Mouse (Mus musculus): ENCODE results near the gene Snw1. TPM values are rescaled to one million over a fixed set of nuclear protein-coding genes. Genes with fewer than 3 reads are reported as not detected.
A peak's percentile ranks its signal among the peaks of the same experiment; 100 is the strongest.
"Not testable (repeated sequence)": the region's sequence is repeated elsewhere in the genome, so short reads cannot be mapped to it uniquely, and the experiment has no call there.

The Snw1 gene
- 100 to 1,000 TPM; 220 to 228 TPM for polyA plus RNA-seq (2017; shearing (Covaris generic))

GRCm38 (mm10) chr12:87471964-87472786, at the start of gene Snw1:
Gene Snw1 (minus strand): TSS chr12:87472274.
- peak; percentile 94 for ATAC-seq

DNA sequence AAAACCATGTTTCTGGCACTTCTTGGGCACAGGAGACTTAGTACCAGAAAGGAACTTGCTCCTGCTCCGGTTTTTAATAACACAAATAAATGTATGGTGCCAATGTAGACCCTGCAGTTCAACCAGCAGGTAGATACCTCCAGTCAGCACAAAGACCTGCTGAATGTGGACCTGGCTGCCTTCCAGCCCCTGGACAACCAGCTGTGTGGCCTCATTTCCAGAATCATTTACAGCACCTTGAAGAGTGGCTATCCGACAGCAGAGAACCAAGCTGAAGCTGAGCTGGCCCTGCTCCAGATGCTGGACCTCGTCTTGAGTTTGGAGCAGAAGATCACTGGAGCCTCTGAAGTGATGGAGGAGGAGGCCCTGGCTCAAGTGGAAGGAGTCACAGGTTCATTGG, 47.5 kb upstream of the Snw1 start:
- not testable (repeated sequence) for ATAC-seq

GRCm38 (mm10) chr12:87514016-87514415, 41.9 kb upstream of the Snw1 start, which contains the start of gene Gm8300:
Gene Gm8300 (plus strand): TSS chr12:87514316.
- ATAC-seq = not testable (repeated sequence)

GRCm38 (mm10) chr12:87494421-87494820, 22.3 kb upstream of the Snw1 start, which contains the start of gene Gm5788:
Gene Gm5788 (plus strand): TSS chr12:87494721.
- ATAC-seq = not testable (repeated sequence)

- not testable (repeated sequence) for ATAC-seq
Observed at GRCm38 (mm10) chr12:87488683-87489082, 16.6 kb upstream of the Snw1 start.

DNA sequence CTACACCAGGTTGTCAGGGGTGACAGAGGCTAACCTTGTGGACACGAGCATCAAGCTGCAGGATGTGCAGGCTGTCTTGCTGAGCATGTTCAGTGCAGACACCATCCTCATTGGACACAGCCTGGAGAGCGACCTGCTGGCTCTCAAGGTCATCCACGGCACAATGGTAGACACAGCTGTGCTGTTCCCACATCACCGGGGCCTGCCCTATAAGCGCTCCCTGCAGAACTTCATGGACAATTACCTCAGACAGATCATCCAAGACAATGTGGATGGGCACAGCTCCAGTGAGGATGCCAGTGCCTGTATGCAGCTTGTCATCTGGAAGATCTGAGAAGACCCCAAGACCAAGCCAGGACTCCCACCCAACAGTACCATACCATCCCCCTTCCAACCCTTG, 10.4 kb upstream of the Snw1 start:
- ATAC-seq = not testable (repeated sequence)

DNA sequence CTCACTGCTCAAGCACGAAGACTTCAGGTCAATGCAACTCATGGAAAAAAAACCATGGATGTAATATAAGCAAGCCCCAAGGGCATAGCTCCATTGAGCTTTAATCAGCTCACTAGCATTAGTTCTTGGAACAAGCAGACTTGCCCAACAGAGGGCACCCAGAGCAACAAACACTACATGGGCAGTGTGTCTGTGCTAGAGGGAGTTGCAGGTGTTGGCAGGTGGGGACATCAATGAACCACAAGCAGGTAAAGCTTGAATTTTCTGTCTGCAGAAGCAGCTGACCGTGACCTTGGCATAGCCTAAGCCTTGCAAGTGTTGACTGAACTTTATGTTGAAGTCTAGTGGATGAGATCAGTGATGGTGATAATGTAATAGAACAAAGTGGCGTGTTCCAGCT, 2.7 kb upstream of the Snw1 start:
- no peak for ATAC-seq

DNA sequence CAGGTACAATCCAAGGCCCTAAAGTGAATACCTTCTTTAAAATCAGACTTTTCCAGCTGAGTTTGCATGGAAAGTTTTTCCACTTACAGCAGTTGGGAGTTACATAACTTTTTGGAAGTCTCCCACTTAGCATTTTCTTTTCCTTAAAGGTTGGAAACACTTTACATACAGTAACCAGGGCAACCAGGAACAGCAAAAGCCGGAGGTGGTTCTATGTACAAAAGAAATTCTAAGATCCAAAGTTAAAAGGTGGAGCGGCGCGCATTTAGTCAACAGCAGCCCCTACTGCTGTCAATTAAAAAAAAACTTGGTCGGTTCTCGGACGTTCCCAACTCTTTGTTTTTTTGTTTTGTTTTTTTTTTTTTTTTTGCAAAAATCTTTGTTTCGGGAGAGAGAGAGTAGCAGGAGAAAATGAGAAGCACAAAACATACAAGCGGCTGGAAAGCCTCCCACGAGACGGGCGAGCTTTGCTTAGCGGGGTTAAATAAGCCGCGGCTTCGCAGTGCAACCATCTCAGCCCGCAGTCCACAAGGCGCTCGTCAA, 582 bp downstream of the Snw1 start:
- ATAC-seq = no peak

DNA sequence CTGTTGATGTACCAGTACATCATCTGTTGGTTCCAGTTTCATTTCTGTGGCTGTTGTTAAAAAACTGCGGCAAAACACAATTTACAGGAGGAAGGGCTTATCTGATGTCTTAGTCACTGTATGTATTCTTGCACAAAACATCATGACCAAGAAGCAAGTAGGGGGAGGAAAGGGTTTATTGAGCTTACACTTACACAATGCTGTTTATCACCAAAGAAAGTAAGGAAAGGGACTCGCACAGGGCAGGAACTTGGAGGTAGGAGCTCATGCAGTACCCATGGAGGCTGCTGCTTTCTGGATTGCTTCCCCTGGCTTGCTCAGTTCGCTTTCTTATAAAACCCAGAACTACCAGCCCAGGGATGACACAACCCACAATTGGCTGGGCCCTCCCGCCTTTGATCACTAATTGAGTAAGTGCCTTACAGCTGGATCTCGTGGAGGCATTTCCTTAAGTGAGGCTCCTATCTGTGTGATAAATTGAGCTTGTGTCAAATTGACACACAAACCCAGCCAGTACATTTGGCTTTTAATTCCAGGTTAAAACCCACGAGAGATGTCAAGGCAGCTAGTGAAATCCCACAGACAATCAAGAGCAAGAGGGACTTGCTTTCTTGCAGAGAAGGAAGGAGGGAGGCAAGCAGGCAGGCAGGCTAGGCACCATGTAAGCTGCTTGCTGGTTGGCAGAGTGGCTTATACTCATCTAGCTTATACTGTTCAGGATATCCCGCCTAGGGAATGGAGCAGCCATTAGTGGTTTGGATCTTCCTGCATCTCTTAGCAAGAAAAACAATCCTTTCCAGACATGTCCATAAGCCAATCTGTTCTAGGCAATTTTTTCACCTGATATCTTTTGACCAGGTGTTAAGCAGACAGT, 1.6 kb downstream of the Snw1 start:
- ATAC-seq = peak; percentile 25

GRCm38 (mm10) chr12:87464678-87465297, 7.3 kb downstream of the Snw1 start:
- ATAC-seq = no peak

- ATAC-seq = no peak
Observed at GRCm38 (mm10) chr12:87449456-87449855, 22.6 kb downstream of the Snw1 start.

- no peak for ATAC-seq
Observed at GRCm38 (mm10) chr12:87444211-87444610, 27.9 kb downstream of the Snw1 start.

- ATAC-seq = peak; percentile 91
Observed at GRCm38 (mm10) chr12:87443700-87444122, 28.4 kb downstream of the Snw1 start, which contains the start of the genes Slirp and Alkbh1. Gene Slirp (plus strand): TSS chr12:87443896. Gene Alkbh1 (minus strand): TSS chr12:87444017.

DNA sequence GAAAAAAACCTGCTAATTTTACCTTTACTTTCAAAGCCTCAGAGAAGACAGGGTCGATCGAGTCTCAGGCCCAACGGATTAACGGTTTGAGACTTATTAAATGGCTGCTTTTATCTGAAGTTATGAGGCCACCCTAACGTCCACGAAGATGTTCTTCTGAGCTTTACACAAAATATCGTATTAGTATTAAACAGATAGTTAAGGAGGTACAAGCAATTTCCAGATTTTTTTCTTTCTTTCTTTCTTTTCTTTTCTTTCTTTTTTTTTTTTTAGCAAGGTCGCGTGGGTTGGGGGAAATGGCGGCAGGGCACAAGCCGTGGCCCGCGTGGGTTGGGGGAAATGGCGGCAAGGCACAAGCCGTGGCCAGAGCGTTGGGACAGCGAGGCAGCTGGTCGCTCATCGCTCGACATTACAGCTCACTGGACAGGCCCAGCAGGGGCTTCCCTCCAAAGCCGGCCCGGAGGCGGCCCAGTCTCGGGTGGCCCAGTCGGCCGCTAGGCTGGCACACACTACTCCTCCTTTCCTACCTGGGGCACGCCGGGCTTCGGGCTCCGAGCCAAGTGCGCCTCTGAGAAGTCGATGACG, 28.9 kb downstream of the Snw1 start:
- ATAC-seq = peak; percentile 53

GRCm38 (mm10) chr12:87442177-87443114, 29.6 kb downstream of the Snw1 start:
- no peak for ATAC-seq

DNA sequence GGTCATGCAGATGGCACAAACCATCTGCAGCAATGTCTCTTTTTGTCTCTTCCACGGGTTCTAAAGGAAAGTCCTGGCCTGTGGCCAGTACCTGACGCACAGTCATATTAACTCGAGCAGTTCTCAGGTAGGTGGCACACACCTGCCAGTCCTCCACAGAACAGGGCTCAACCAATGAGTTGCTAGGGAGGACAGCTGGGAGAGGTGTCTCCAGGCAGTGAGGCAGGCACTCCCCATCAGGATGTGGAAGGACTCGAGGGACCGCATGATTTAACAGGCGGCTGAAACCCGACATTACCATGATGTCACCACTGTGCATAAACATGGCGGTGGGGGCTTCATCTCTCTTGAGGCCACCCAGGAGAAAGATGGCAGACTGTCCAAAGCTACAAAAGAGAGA, 43.2 kb downstream of the Snw1 start:
- ATAC-seq = no peak

- ATAC-seq = no peak
Observed at GRCm38 (mm10) chr12:87428295-87428694, 43.8 kb downstream of the Snw1 start.

DNA sequence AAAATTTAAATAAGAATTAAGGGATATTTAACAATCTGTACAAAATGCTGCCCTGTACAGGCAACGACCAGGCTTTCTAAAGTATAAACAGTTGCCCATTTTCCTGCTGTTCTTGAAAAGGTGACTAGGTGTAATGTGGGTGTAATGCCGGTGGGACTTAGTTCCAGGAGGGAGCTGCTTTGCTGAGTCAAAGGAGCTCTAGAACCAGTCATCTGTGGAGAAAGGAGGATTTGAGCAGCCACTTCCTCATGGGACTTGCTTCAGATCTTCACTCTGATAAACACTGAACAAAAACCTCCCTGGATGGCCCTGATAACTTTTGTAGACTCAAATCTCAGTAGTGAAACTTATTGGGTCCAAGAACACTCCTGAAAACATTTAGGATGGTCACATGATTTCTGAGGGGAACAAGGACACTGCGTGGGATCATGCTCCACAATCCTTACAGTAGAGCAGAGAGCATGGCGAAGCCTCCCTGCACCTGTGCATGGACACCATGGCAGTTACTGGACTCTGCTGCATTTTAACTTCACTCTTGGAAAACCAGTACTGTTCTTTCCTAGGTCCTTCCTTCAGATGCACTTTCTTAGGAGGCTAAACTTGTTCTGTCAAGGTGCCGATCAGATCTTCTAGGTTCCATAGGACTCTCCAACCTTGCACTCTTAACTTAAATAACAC, 45.6 kb downstream of the Snw1 start:
- ATAC-seq = no peak

DNA sequence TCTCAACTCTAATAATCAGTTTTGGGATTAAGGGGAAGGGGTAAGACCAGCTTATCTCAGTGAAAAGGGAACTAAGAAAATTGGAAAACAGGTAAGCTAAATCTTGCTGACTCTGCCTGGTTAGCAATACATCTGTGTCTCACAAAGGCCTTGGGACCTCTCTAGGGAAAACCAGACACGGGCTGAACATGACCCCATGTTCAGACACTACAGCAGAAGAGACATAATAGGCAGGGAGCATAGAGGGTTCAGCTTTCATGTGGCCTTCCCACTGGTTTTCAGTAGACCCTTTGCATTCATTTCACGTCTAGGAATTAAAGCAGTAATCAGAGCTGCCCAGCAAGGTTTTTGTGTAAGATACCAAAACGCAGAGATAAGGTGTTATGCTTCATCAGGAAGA, 47.6 kb downstream of the Snw1 start:
- ATAC-seq = no peak

DNA sequence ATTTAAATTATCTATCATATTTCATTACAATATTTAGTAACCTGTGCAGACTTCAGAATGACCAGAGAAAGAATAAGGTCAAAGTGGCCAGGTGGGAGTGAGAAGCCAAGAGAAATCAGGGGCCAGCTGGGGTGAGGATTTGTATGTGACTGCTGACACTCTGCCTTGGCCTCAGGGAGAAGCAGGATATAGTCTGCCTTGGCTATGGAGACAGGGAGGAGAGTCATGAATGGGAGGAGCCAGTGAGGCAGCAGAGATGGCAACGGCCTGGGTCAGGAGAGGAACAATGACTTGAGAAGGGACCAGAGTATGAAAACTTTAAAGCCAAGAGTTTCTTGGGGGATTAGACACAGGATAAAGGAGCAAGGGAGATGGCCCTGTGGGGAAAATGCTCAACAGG, 48.4 kb downstream of the Snw1 start:
- no peak for ATAC-seq

Data from activated CD4-positive, CD25-positive, alpha-beta regulatory T cell, adult 4 months (primary cell).